Mouse (Mus musculus) CD4-positive, CD25-positive, alpha-beta regulatory T cell, adult 4 months (primary cell): ENCODE measurements around the gene Flrt1. TPM values are rescaled to one million over a fixed set of nuclear protein-coding genes. Genes with fewer than 3 reads are reported as not detected.

Source experiments
- ATAC-seq: one replicate; pipeline ENCODE4 v1.8.0; 2017
- polyA plus RNA-seq, 2 experiments: library from polyadenylated mRNA; unstranded; fragments of 100-300 nt; shearing (Covaris generic); gene quantifications; one replicate each; pipeline ENCODE4 v1.2.1; 2017

Gene Flrt1
- polyA plus RNA-seq: under 1 TPM in 1 of 2 experiments, not detected in 1; 0.22 TPM

GRCm38 (mm10) chr19:7105544-7105943 lies at the start of gene Flrt1:
Flrt1 (minus strand) TSS chr19:7105729.
- ATAC-seq: no peak

GRCm38 (mm10) chr19:7155196-7155595 lies 49.7 kb upstream of the Flrt1 start:
- ATAC-seq: no peak

GRCm38 (mm10) chr19:7153232-7153631 lies 47.7 kb upstream of the Flrt1 start:
- ATAC-seq: no peak

GRCm38 (mm10) chr19:7151927-7152653 lies 46.6 kb upstream of the Flrt1 start:
- no peak for ATAC-seq

- ATAC-seq: no peak
These were observed 45.9 kb upstream of the Flrt1 start for GRCm38 (mm10) chr19:7151300-7151926.

- no peak for ATAC-seq
These were observed 43.7 kb upstream of the Flrt1 start for GRCm38 (mm10) chr19:7149158-7149685.

GRCm38 (mm10) chr19:7148541-7149085 lies 43.1 kb upstream of the Flrt1 start:
- no peak for ATAC-seq

GRCm38 (mm10) chr19:7148096-7148495 lies 42.6 kb upstream of the Flrt1 start:
- ATAC-seq: no peak

- ATAC-seq: no peak
These were observed 40.8 kb upstream of the Flrt1 start for GRCm38 (mm10) chr19:7146376-7146775.

- ATAC-seq: no peak
These were observed 38.9 kb upstream of the Flrt1 start for GRCm38 (mm10) chr19:7144458-7144857.

GRCm38 (mm10) chr19:7143854-7144253 lies 38.3 kb upstream of the Flrt1 start:
- ATAC-seq: no peak

GRCm38 (mm10) chr19:7142207-7142915 lies 36.8 kb upstream of the Flrt1 start:
- no peak for ATAC-seq

GRCm38 (mm10) chr19:7140856-7141421 lies 35.4 kb upstream of the Flrt1 start:
- no peak for ATAC-seq

GRCm38 (mm10) chr19:7140373-7140772 lies 34.8 kb upstream of the Flrt1 start:
- ATAC-seq: no peak

- ATAC-seq: no peak
These were observed 33.8 kb upstream of the Flrt1 start for GRCm38 (mm10) chr19:7139321-7139720.

GRCm38 (mm10) chr19:7138327-7138726 lies 32.8 kb upstream of the Flrt1 start:
- ATAC-seq: no peak

GRCm38 (mm10) chr19:7136714-7137498 lies 31.4 kb upstream of the Flrt1 start:
- no peak for ATAC-seq

- no peak for ATAC-seq
These were observed 30.5 kb upstream of the Flrt1 start for GRCm38 (mm10) chr19:7136016-7136415.

- ATAC-seq: no peak
These were observed 30.0 kb upstream of the Flrt1 start for GRCm38 (mm10) chr19:7135525-7135924.

- no peak for ATAC-seq
These were observed 29.1 kb upstream of the Flrt1 start for GRCm38 (mm10) chr19:7134631-7135091.

- no peak for ATAC-seq
These were observed 27.9 kb upstream of the Flrt1 start for GRCm38 (mm10) chr19:7133436-7133835.

GRCm38 (mm10) chr19:7130317-7130716 lies 24.8 kb upstream of the Flrt1 start:
- ATAC-seq: no peak
